Mouse (Mus musculus) CH12.LX (cell line): Measurements from ENCODE around the gene Gif. TPM values are rescaled to one million over a fixed set of nuclear protein-coding genes. Genes with fewer than 3 reads are reported as not detected.

Experiments used
- polyA plus RNA-seq: library from polyadenylated mRNA; unstranded; fragments of >175 nt; gene quantifications from 2 replicates; pipeline ENCODE4 v1.2.1, GENCODE M21; 2012; ENCODE audit warnings: low read depth; ENCODE audit not compliant: insufficient read length
- total RNA-seq, 2 experiments: library from RNA; depleted of rRNA; stranded (reverse); fragments of 300-350 nt in 1 of 2; fragments of >200 nt in 1 of 2; gene quantifications; 2 replicates each; pipeline ENCODE4 v1.2.3; 2012 to 2014

Gene Gif
- total and polyA plus RNA-seq, 3 experiments: 0.21 to 0.28 (median 0.24) TPM

Other genes with a start within 250 kb of the Gif start
- 0.55 and 0.76 TPM in 2 replicates for gene Ms4a6b, start 231.0 kb upstream of the Gif start, total RNA-seq (2012; rRNA removed)
- 1.9 and 2.6 TPM in 2 replicates for gene Ms4a6b, start 231.0 kb upstream of the Gif start, total RNA-seq (2014; rRNA removed)
- gene Ms4a6b, start 231.0 kb upstream of the Gif start, polyA plus RNA-seq: 0.93 and 1.6 TPM in 2 replicates
- gene Ms4a4d, start 210.8 kb upstream of the Gif start, total RNA-seq (2012; rRNA removed): not detected in 2 replicates
- gene Ms4a4d, start 210.8 kb upstream of the Gif start, total RNA-seq (2014; rRNA removed): not detected in 2 replicates
- gene Ms4a4d, start 210.8 kb upstream of the Gif start, polyA plus RNA-seq: not detected in 2 replicates
- gene Ms4a6d, start 142.7 kb upstream of the Gif start, total RNA-seq (2012; rRNA removed): 2.3 and 2.7 TPM in 2 replicates
- 3.3 and 5.4 TPM in 2 replicates for gene Ms4a6d, start 142.7 kb upstream of the Gif start, total RNA-seq (2014; rRNA removed)
- gene Ms4a6d, start 142.7 kb upstream of the Gif start, polyA plus RNA-seq: 2.7 and 2.8 TPM in 2 replicates
- 0.21 TPM in 2 replicates for gene Ms4a2, start 123.8 kb upstream of the Gif start, total RNA-seq (2012; rRNA removed)
- gene Ms4a2, start 123.8 kb upstream of the Gif start, total RNA-seq (2014; rRNA removed): 0.39 and 0.73 TPM in 2 replicates
- gene Ms4a2, start 123.8 kb upstream of the Gif start, polyA plus RNA-seq: 0.18 and 0.53 TPM in 2 replicates
- gene Ms4a3, start 106.7 kb upstream of the Gif start, total RNA-seq (2012; rRNA removed): 0.34 and 0.59 TPM in 2 replicates
- gene Ms4a3, start 106.7 kb upstream of the Gif start, total RNA-seq (2014; rRNA removed): 0.63 and 0.70 TPM in 2 replicates
- gene Ms4a3, start 106.7 kb upstream of the Gif start, polyA plus RNA-seq: 0.51 and 0.91 TPM in 2 replicates
- 2.6 and 2.7 TPM in 2 replicates for gene Oosp2, start 87.0 kb upstream of the Gif start, total RNA-seq (2012; rRNA removed)
- 8.1 and 14.1 TPM in 2 replicates for gene Oosp2, start 87.0 kb upstream of the Gif start, total RNA-seq (2014; rRNA removed)
- 5.1 and 5.2 TPM in 2 replicates for gene Oosp2, start 87.0 kb upstream of the Gif start, polyA plus RNA-seq
- gene Oosp1, start 56.4 kb upstream of the Gif start, total RNA-seq (2012; rRNA removed): 43.9 and 49.5 TPM in 2 replicates
- 116 and 125 TPM in 2 replicates for gene Oosp1, start 56.4 kb upstream of the Gif start, total RNA-seq (2014; rRNA removed)
- gene Oosp1, start 56.4 kb upstream of the Gif start, polyA plus RNA-seq: 45.9 and 58.6 TPM in 2 replicates
- gene Oosp3, start 50.5 kb upstream of the Gif start, total RNA-seq (2012; rRNA removed): not detected in 2 replicates
- gene Oosp3, start 50.5 kb upstream of the Gif start, total RNA-seq (2014; rRNA removed): not detected in 2 replicates
- not detected in 2 replicates for gene Oosp3, start 50.5 kb upstream of the Gif start, polyA plus RNA-seq
- gene Mrpl16, start 22.8 kb downstream of the Gif start, total RNA-seq (2012; rRNA removed): 61.8 and 70.5 TPM in 2 replicates
- 74.7 and 77.3 TPM in 2 replicates for gene Mrpl16, start 22.8 kb downstream of the Gif start, total RNA-seq (2014; rRNA removed)
- 72.8 and 79.1 TPM in 2 replicates for gene Mrpl16, start 22.8 kb downstream of the Gif start, polyA plus RNA-seq
- 0.84 and 1.4 TPM in 2 replicates for gene Stx3, start 71.8 kb downstream of the Gif start, total RNA-seq (2012; rRNA removed)
- gene Stx3, start 71.8 kb downstream of the Gif start, total RNA-seq (2014; rRNA removed): 0.16 TPM in 1 of 2 replicates, not detected in the other
- gene Stx3, start 71.8 kb downstream of the Gif start, polyA plus RNA-seq: 4.7 and 5.0 TPM in 2 replicates
- not detected in 2 replicates for gene Olfr1417, start 91.7 kb downstream of the Gif start, total RNA-seq (2012; rRNA removed)
- not detected in 2 replicates for gene Olfr1417, start 91.7 kb downstream of the Gif start, total RNA-seq (2014; rRNA removed)
- gene Olfr1417, start 91.7 kb downstream of the Gif start, polyA plus RNA-seq: not detected in 2 replicates
- not detected in 2 replicates for gene Olfr1418, start 113.5 kb downstream of the Gif start, total RNA-seq (2012; rRNA removed)
- gene Olfr1418, start 113.5 kb downstream of the Gif start, total RNA-seq (2014; rRNA removed): not detected in 2 replicates
- gene Olfr1418, start 113.5 kb downstream of the Gif start, polyA plus RNA-seq: not detected in 2 replicates
- gene Olfr1419, start 127.6 kb downstream of the Gif start, total RNA-seq (2012; rRNA removed): not detected in 2 replicates
- gene Olfr1419, start 127.6 kb downstream of the Gif start, total RNA-seq (2014; rRNA removed): not detected in 2 replicates
- gene Olfr1419, start 127.6 kb downstream of the Gif start, polyA plus RNA-seq: not detected in 2 replicates
- not detected in 2 replicates for gene Olfr1420, start 139.0 kb downstream of the Gif start, total RNA-seq (2012; rRNA removed)
- gene Olfr1420, start 139.0 kb downstream of the Gif start, total RNA-seq (2014; rRNA removed): not detected in 2 replicates
- gene Olfr1420, start 139.0 kb downstream of the Gif start, polyA plus RNA-seq: not detected in 2 replicates
- gene Patl1, start 164.8 kb downstream of the Gif start, total RNA-seq (2012; rRNA removed): 8.2 and 8.5 TPM in 2 replicates
- 10.0 and 12.0 TPM in 2 replicates for gene Patl1, start 164.8 kb downstream of the Gif start, total RNA-seq (2014; rRNA removed)
- gene Patl1, start 164.8 kb downstream of the Gif start, polyA plus RNA-seq: 35.9 and 40.8 TPM in 2 replicates
- 17.7 and 20.6 TPM in 2 replicates for gene Osbp, start 218.4 kb downstream of the Gif start, total RNA-seq (2012; rRNA removed)
- 21.1 and 21.4 TPM in 2 replicates for gene Osbp, start 218.4 kb downstream of the Gif start, total RNA-seq (2014; rRNA removed)
- gene Osbp, start 218.4 kb downstream of the Gif start, polyA plus RNA-seq: 24.7 and 25.0 TPM in 2 replicates